Mouse (Mus musculus) layer of hippocampus, adult 2 months (tissue): ENCODE results near the gene Ms4a10. TPM values are rescaled to one million over a fixed set of nuclear protein-coding genes. Genes with fewer than 3 reads are reported as not detected.

ENCODE experiments used
- DNase-seq, 2 experiments: peaks; one replicate each; pipeline ENCODE4 v3.0.0; 2022; ENCODE audit warnings: low spot score in 2 of 2
- H3K27ac ChIP-seq: fragments of 200-600 bp; 2 replicates; pipeline ENCODE4 v1.8.1; 2022
- H3K4me3 ChIP-seq: fragments of 200-600 bp; 2 replicates; pipeline ENCODE4 v1.8.1; 2022; ENCODE audit warnings: mild to moderate bottlenecking
- CTCF ChIP-seq: fragments of 200-600 bp; conservative IDR thresholded peaks from 2 replicates; pipeline ENCODE4 v1.8.1; 2022; ENCODE audit warnings: antibody characterized with exemption, mild to moderate bottlenecking, moderate library complexity
- total RNA-seq, 2 experiments: library from RNA; stranded (reverse); gene quantifications; 2 replicates each; pipeline ENCODE4 v1.2.3; 2021

The Ms4a10 gene
- total RNA-seq, 2 experiments from 2014 or later = not detected

DNA sequence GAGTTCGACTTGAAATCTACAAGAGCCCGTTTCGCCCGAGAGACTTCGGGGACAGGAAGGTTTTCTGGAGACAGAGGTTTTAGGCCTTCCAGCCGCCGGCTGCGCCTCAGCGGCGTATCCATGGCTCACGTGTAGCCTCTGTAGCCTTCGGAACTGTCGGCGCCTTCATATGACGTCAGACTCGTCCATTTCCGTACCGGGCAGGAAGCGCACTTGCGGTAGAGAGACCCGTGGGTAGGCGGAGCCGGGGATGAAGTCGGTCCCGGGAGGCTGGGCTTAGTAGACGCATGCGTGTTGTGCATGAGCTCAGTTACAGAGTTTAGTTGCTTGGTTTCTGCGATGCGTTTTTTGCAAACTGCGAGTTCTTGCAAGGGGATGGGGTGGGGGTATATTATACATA lies 25.4 kb downstream of the Ms4a10 start, which contains the start of gene Ccdc86:
Gene Ccdc86, minus strand, starts transcription at position 155 of the 400 bp plus-strand sequence.
- no peak for TF ChIP-seq CTCF
- Histone ChIP-seq H3K4me3 (peak within 1 kb of the TSS; percentile 74), H3K27ac (peak within 1 kb of the TSS; percentile 81)
- DNase-seq = peak; percentile 97

DNA sequence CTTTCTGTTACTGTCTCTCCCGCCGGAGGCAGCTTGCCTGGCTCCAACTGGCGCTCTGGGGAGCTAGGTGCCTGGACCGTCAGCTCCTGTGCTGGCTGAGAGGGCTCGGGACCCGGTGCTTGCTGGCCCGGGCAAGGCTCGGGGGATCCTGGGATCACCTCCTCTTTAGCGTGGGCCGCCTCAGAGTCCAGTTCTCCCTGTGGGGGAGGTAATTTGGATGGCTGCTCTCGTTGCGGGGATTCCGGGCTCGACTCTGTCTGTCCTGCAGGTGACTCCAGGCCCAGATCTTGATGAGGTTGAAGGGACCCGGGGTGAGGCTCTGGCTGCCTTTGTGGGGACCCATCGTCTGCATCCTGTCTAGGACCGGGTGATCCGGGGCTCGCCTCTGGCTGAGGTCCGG lies 26.1 kb downstream of the Ms4a10 start:
- Histone ChIP-seq H3K4me3 (peak overlapping the region; percentile 74), H3K27ac (peak overlapping the region; percentile 81; the same call in 1 of the 2 replicates)
- DNase-seq = no peak
- TF ChIP-seq CTCF = no peak

DNA sequence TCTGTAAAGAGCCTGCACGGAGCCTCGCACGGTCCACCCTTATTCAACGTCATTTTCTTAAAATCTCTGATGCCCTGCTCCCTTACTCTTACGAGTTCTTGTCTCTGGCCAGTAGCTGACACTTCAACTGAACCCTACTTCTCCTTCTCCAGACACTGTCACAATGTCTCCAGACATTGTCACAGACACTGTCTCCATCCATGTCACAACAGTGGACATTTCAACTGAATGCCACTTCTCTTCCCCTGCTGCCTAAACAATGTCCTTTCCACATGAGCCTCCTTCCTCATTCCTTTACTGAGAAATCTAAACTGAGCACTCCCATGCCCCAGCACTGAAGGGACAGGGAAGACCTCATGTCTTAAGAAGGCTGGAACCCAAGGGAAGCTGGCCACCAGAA lies 27.3 kb downstream of the Ms4a10 start:
- Histone ChIP-seq H3K27ac (no peak overlapping the region), H3K4me3 (peak overlapping the region; percentile 19; the same call in 1 of the 2 replicates)
- no peak for TF ChIP-seq CTCF
- DNase-seq = no peak

DNA sequence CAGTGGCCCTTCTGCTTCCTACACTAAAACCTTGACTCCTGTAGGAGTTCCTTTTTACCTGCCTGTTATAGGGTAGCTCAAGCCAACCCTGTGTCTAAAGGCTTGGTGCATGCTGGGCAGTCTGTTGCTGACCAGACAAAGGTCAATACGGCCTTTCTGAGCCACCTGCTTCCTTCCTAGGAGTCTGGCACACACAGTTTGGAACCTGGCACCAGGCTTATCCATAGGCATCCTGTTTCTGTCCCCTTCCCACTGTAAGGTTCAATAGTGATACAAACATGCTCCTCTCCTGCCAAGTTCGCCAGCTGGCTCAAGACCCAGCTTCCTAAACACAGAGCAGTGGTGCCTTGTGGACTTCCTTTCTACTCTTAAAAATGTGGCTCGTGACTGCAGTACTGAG lies 28.0 kb downstream of the Ms4a10 start:
- H3K4me3 ChIP-seq = no peak overlapping the region
- TF ChIP-seq CTCF = no peak
- no peak overlapping the region for H3K27ac ChIP-seq
- DNase-seq = no peak

DNA sequence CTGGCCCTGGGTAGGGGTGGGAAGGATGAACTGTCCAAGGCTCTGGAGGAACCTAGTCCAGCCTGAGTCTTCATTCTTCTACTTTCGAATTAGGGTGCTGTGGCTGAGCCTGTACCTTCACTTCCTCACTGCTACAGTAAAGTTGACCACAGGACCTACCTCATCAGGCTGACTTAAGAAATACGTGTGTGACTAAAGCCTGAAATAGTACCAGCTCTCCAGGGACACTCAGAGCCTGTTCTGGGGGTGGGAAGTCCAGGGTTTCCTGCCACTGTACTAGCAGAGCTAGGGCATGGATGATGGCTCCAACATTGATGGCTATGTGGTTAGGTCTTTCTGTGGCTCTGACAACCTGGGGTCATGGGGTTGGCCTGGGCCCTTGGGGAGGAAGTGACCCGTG lies 30.5 kb downstream of the Ms4a10 start:
- no peak for DNase-seq
- H3K4me3 ChIP-seq = no peak overlapping the region
- TF ChIP-seq CTCF = no peak
- no peak overlapping the region for H3K27ac ChIP-seq

DNA sequence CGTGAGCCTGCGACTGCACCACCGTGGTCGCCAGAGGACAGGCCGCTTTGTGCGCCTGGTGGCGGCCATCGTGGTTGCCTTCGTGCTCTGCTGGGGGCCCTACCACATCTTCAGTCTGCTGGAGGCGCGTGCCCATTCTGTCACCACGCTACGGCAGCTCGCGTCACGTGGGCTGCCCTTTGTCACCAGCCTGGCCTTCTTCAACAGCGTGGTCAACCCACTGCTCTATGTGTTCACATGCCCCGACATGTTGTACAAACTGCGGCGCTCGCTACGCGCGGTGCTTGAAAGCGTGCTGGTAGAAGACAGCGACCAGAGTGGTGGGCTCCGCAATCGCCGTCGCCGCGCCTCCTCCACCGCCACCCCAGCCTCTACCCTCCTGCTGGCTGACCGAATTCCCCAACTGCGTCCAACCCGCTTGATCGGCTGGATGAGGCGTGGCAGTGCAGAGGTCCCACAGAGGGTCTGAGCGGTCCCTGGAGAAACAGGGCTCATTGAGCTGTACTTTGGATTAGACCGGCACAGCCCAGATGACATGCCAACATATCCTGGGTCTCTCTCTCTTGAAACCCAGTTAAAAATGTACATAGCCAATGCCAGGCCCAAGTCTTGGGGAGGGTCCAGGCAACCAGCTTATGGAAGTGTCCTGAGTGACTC lies 33.5 kb downstream of the Ms4a10 start:
- peak in 1 of 2 experiments; percentile 15 for DNase-seq
- peak overlapping the region; percentile 19 for H3K4me3 ChIP-seq
- TF ChIP-seq CTCF = no peak

DNA sequence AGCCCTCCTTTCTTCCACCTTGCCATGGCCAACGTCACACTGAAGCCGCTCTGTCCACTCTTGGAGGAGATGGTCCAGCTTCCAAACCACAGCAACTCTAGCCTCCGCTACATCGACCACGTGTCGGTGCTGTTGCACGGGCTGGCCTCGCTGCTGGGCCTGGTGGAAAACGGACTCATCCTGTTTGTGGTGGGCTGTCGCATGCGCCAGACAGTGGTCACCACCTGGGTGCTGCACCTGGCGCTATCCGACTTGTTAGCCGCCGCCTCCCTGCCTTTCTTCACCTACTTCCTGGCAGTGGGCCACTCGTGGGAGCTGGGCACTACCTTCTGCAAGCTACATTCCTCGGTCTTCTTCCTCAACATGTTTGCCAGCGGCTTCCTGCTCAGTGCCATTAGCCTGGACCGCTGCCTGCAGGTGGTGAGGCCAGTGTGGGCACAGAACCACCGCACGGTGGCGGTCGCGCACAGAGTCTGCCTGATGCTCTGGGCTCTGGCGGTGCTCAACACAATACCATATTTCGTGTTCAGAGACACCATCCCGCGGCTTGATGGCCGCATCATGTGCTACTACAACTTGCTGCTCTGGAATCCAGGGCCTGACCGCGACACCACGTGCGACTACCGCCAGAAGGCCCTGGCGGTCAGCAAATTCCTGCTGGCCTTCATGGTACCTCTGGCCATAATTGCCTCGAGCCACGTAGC lies 34.2 kb downstream of the Ms4a10 start:
- Histone ChIP-seq H3K27ac (no peak overlapping the region), H3K4me3 (peak overlapping the region; percentile 19)
- peak; percentile 86 for TF ChIP-seq CTCF
- peak; percentile 48 to 71 for DNase-seq

More for the DNA sequence above, 33.5 kb downstream of the Ms4a10 start:
- no peak overlapping the region for H3K27ac ChIP-seq

DNA sequence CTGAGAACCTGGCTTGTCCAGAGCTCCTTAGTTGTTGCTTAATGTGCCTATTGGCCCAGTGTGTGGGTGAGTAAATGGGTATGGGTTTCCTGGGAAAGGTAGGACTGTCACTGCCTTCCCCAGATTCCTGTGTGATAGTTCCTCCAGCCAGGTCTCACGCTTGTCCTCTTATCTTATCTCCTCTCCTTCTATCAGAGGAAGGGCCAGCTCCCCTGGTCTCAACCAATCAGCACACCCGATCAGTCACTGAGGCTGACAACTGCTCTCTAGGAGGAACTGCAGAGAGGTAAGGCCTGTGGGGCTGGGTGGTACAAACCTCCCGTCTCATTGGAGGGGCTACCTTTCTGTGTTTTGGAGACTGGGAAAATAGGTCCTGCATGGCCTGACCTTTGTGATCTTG lies 35.7 kb downstream of the Ms4a10 start:
- no peak for TF ChIP-seq CTCF
- H3K27ac ChIP-seq = no peak overlapping the region
- H3K4me3 ChIP-seq = no peak overlapping the region
- DNase-seq = no peak

DNA sequence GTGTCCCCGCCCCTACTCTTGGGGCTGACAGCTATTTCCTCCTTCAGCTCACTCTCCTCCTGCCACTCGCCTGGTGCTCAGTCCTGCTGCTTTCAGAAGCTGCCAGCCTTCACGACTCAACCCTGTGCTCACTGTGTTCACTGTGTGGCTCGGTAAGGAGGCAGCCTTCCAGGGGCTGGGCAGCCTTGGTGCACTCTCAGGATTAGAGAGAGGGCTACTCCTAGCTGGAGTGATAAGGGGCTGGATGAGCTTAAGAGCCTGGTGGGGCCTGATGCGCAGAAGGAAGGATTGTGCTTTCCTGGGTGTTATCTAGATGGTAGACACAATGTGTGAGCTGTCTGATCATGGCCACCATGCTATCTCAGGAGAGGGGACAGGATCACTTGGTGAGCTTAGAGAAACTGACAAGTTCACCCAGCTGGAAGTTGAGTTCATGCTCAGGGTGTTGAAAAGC lies 37.3 kb downstream of the Ms4a10 start, which contains the start of gene Ptgdr2:
Gene Ptgdr2, plus strand, starts transcription at position 51 of the 454 bp plus-strand sequence.
- no peak for TF ChIP-seq CTCF
- no peak within 1 kb of the TSS for H3K27ac ChIP-seq
- H3K4me3 ChIP-seq = no peak within 1 kb of the TSS
- no peak for DNase-seq

DNA sequence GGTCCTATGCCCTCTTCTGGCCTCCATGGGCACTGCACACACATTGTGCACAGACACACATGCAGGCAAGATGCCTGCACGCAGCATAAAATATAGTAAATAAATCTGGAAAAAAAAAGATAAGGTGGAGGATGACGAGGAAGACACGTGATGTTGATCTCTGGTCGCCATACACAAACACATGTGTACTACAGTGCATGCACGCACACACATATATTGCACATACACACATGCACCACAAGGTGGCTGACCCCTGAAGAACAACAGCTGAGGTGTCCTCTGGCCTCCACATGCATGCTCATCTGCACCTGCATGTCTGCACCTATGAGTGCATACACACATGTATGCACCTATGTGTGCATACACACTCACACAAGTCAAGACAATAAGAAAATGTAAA lies 38.4 kb downstream of the Ms4a10 start:
- TF ChIP-seq CTCF = peak; percentile 40
- no peak overlapping the region for H3K27ac ChIP-seq
- DNase-seq = no peak
- H3K4me3 ChIP-seq = no peak overlapping the region

DNA sequence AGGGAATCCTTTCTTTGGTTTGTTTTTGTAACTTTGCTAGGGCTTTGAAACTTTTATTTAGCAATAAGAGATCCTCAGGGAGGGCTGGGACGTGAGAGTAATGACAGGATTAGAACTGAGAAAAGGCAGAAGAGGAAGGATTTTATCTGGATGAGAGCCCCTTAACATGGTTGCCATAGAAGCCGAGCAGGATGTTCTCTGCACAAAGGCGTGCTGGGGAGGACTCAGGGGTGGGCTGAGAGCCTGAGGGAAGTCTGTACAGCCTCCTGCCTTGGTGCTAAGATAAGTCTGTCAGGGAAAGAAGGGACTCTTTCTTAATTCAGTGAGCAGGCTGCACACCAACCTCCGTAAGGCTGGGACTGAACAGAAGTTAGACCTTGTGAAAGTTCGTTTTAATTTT lies 39.4 kb downstream of the Ms4a10 start:
- TF ChIP-seq CTCF = no peak
- peak in 1 of 2 experiments; percentile 46 for DNase-seq
- no peak overlapping the region for H3K4me3 ChIP-seq
- peak overlapping the region; percentile 53; the same call in 1 of the 2 replicates for H3K27ac ChIP-seq

DNA sequence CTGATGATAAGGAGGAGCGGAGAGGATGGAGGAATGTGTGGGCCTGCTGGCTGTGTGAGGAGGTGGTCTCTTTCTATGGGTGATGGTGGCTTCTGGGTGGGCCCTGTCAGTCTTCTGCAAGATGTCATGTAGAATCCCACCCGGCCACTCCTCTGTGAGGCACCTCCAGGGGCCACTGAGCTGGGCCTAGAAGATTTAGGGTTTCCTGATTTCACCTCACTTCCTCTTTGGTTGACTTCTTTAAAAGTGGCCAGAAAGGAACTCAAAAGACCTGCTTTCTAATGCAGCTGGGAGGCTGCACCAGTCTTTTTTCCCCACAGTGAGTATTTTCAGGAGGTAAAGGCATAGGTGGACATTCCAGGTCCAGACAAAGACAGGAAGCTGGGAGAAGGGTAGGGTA lies 43.8 kb downstream of the Ms4a10 start:
- Histone ChIP-seq H3K27ac (no peak overlapping the region), H3K4me3 (no peak overlapping the region)
- TF ChIP-seq CTCF = no peak
- no peak for DNase-seq

DNA sequence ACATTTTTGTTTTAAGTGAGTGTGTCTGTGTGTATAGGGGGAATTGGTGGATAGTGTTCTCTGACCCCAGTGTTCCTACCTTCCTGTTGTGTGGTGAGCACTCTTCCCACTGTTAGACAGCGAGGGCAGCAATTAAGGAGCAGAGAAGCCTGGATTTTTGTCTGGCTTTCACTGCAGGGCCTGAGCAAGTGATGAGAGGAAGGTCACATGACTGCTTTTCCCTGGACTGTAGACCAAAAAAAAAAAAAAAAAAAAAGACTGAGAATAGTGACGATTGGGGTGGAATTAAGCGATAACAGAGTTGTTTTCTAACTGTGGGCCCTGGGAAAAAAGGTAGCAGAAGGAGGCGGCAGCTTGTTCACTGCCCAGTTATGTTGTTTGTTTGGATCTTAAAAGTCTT lies 47.8 kb downstream of the Ms4a10 start:
- no peak for DNase-seq
- no peak overlapping the region for H3K27ac ChIP-seq
- no peak for TF ChIP-seq CTCF
- H3K4me3 ChIP-seq = no peak overlapping the region
